Mouse (Mus musculus): ENCODE measurements around the gene Vwa7. TPM values are rescaled to one million over a fixed set of nuclear protein-coding genes. Genes with fewer than 3 reads are reported as not detected.

Vwa7 gene
- total RNA-seq, 1 experiment from 2014 or later, result not detected

Other genes with a start within 250 kb of the Vwa7 start
- gene Cyp21a1, start 212.0 kb upstream of the Vwa7 start, total RNA-seq (2017), result not detected in 3 replicates
- gene Stk19, start 179.6 kb upstream of the Vwa7 start, total RNA-seq (2017), result 28.8 to 49.5 TPM (median 40.0 TPM) in 3 replicates
- 13.2 to 57.9 TPM (median 29.1 TPM) in 3 replicates for gene Dxo, start 179.6 kb upstream of the Vwa7 start, total RNA-seq (2017)
- 55.7 to 103 TPM (median 62.4 TPM) in 3 replicates for gene Skiv2l, start 166.4 kb upstream of the Vwa7 start, total RNA-seq (2017)
- 16.3 to 45.3 TPM (median 33.1 TPM) in 3 replicates for gene Nelfe, start 166.2 kb upstream of the Vwa7 start, total RNA-seq (2017)
- gene Cfb, start 154.1 kb upstream of the Vwa7 start, total RNA-seq (2017), result 1.1 to 4.8 TPM (median 2.8 TPM) in 3 replicates
- 0.57 to 1.7 TPM (median 1.6 TPM) in 3 replicates for gene Zbtb12, start 137.1 kb upstream of the Vwa7 start, total RNA-seq (2017)
- gene Gm20547, start 134.5 kb upstream of the Vwa7 start, total RNA-seq (2017), result not detected in 3 replicates
- not detected in 3 replicates for gene C2, start 118.3 kb upstream of the Vwa7 start, total RNA-seq (2017)
- 92.4 to 105 TPM (median 102 TPM) in 3 replicates for gene Ehmt2, start 118.1 kb upstream of the Vwa7 start, total RNA-seq (2017)
- gene Slc44a4, start 102.1 kb upstream of the Vwa7 start, total RNA-seq (2017), result not detected in 3 replicates
- gene Neu1, start 85.3 kb upstream of the Vwa7 start, total RNA-seq (2017), result 29.6 to 39.9 TPM (median 37.2 TPM) in 3 replicates
- gene Hspa1b, start 57.3 kb upstream of the Vwa7 start, total RNA-seq (2017), result 12.5 to 375 TPM (median 15.8 TPM) in 3 replicates
- gene Gm20481, start 46.7 kb upstream of the Vwa7 start, total RNA-seq (2017), result 1.4 TPM in 1 of 3 replicates, not detected in the others
- 4.9 to 201 TPM (median 8.6 TPM) in 3 replicates for gene Hspa1a, start 44.4 kb upstream of the Vwa7 start, total RNA-seq (2017)
- 1.1 to 1.7 TPM in 2 of 3 replicates, not detected in the other for gene Hspa1l, start 43.9 kb upstream of the Vwa7 start, total RNA-seq (2017)
- gene Lsm2, start 34.7 kb upstream of the Vwa7 start, total RNA-seq (2017), result 9.3 to 13.9 TPM (median 10.6 TPM) in 3 replicates
- 89.9 to 126 TPM (median 116 TPM) in 3 replicates for gene Vars, start 15.6 kb upstream of the Vwa7 start, total RNA-seq (2017)
- 1.2 TPM in 1 of 3 replicates, not detected in the others for gene Sapcd1, start 11.4 kb downstream of the Vwa7 start, total RNA-seq (2017)
- 0.76 to 1.6 TPM in 2 of 3 replicates, not detected in the other for gene Msh5, start 30.2 kb downstream of the Vwa7 start, total RNA-seq (2017)
- gene Clic1, start 33.4 kb downstream of the Vwa7 start, total RNA-seq (2017), result 356 to 514 TPM (median 477 TPM) in 3 replicates
- gene Ddah2, start 42.5 kb downstream of the Vwa7 start, total RNA-seq (2017), result 1.1 TPM in 1 of 3 replicates, not detected in the others
- not detected in 3 replicates for gene Ly6g6c, start 48.8 kb downstream of the Vwa7 start, total RNA-seq (2017)
- 0.57 to 3.1 TPM (median 0.75 TPM) in 3 replicates for gene Mpig6b, start 49.6 kb downstream of the Vwa7 start, total RNA-seq (2017)
- gene Ly6g6e, start 60.3 kb downstream of the Vwa7 start, total RNA-seq (2017), result not detected in 3 replicates
- gene Ly6g6d, start 61.5 kb downstream of the Vwa7 start, total RNA-seq (2017), result 2.3 TPM in 1 of 3 replicates, not detected in the others
- gene Ly6g6f, start 69.0 kb downstream of the Vwa7 start, total RNA-seq (2017), result 0.39 TPM in 1 of 3 replicates, not detected in the others
- gene Abhd16a, start 72.7 kb downstream of the Vwa7 start, total RNA-seq (2017), result 24.3 to 47.0 TPM (median 28.3 TPM) in 3 replicates
- not detected in 3 replicates for gene Ly6g5c, start 91.7 kb downstream of the Vwa7 start, total RNA-seq (2017)
- not detected in 3 replicates for gene Ly6g5b, start 98.8 kb downstream of the Vwa7 start, total RNA-seq (2017)
- 62.4 to 126 TPM (median 65.8 TPM) in 3 replicates for gene Gpank1, start 104.9 kb downstream of the Vwa7 start, total RNA-seq (2017)
- 188 to 293 TPM (median 226 TPM) in 3 replicates for gene Csnk2b, start 105.5 kb downstream of the Vwa7 start, total RNA-seq (2017)
- gene D17H6S53E, start 109.8 kb downstream of the Vwa7 start, total RNA-seq (2017), result 33.5 to 43.7 TPM (median 42.6 TPM) in 3 replicates
- gene Apom, start 115.5 kb downstream of the Vwa7 start, total RNA-seq (2017), result 1.4 TPM in 1 of 3 replicates, not detected in the others
- gene Bag6, start 118.6 kb downstream of the Vwa7 start, total RNA-seq (2017), result 72.4 to 192 TPM (median 104 TPM) in 3 replicates
- 21.3 to 57.6 TPM (median 32.1 TPM) in 3 replicates for gene Prrc2a, start 148.3 kb downstream of the Vwa7 start, total RNA-seq (2017)
- gene Aif1, start 159.5 kb downstream of the Vwa7 start, total RNA-seq (2017), result 20.7 to 64.8 TPM (median 31.9 TPM) in 3 replicates
- gene Lst1, start 171.9 kb downstream of the Vwa7 start, total RNA-seq (2017), result 763 to 1,006 TPM (median 964 TPM) in 3 replicates
- gene Ltb, start 177.9 kb downstream of the Vwa7 start, total RNA-seq (2017), result 38.1 to 48.1 TPM (median 38.4 TPM) in 3 replicates
- gene Tnf, start 185.4 kb downstream of the Vwa7 start, total RNA-seq (2017), result 37.0 to 62.7 TPM (median 38.1 TPM) in 3 replicates
- 1.7 TPM in 1 of 3 replicates, not detected in the others for gene Lta, start 188.8 kb downstream of the Vwa7 start, total RNA-seq (2017)
- 0.64 to 2.9 TPM (median 2.7 TPM) in 3 replicates for gene Gm16181, start 204.3 kb downstream of the Vwa7 start, total RNA-seq (2017)
- 1.4 to 6.5 TPM (median 2.6 TPM) in 3 replicates for gene Atp6v1g2, start 217.1 kb downstream of the Vwa7 start, total RNA-seq (2017)
- gene Nfkbil1, start 219.2 kb downstream of the Vwa7 start, total RNA-seq (2017), result 3.6 to 10.9 TPM (median 5.1 TPM) in 3 replicates
- 98.8 to 141 TPM (median 101 TPM) in 3 replicates for gene Ddx39b, start 225.2 kb downstream of the Vwa7 start, total RNA-seq (2017)
- gene H2-D1, start 246.2 kb downstream of the Vwa7 start, total RNA-seq (2017), result 2,987 to 4,272 TPM (median 3,836 TPM) in 3 replicates